Mouse (Mus musculus) C2C12 (cell line): ENCODE data around the gene Gm10100. TPM values are rescaled to one million over a fixed set of nuclear protein-coding genes. Genes with fewer than 3 reads are reported as not detected.
"Not testable (repeated sequence)": the region's sequence is repeated elsewhere in the genome, so short reads cannot be mapped to it uniquely, and the experiment has no call there.

ENCODE experiments used
- H3K27me3 ChIP-seq: one replicate; pipeline ENCODE4 v1.6.1; 2011; ENCODE audit not compliant: control insufficient read depth, insufficient read depth, insufficient read length
- H3K36me3 ChIP-seq: one replicate; pipeline ENCODE4 v1.6.1; 2011; ENCODE audit not compliant: control insufficient read depth, insufficient read depth
- H3K4me3 ChIP-seq: one replicate; pipeline ENCODE4 v1.5.1; 2011; ENCODE audit warnings: mild to moderate bottlenecking, control low read depth; ENCODE audit not compliant: poor library complexity, insufficient read depth, severe bottlenecking
- H3K79me2 ChIP-seq: one replicate; pipeline ENCODE4 v1.6.1; 2011; ENCODE audit not compliant: control insufficient read depth, insufficient read depth
- H3K79me3 ChIP-seq: one replicate; pipeline ENCODE4 v1.6.1; 2011; ENCODE audit warnings: low read depth, control low read depth
- H3ac ChIP-seq: one replicate; pipeline ENCODE3; 2011; ENCODE audit warnings: low read depth; ENCODE audit not compliant: control insufficient read depth, insufficient read length
- CEBPB ChIP-seq: IDR thresholded peaks from one replicate; pipeline ENCODE4 v1.6.1; 2011; ENCODE audit warnings: low read depth, mild to moderate bottlenecking, control low read depth, moderate library complexity
- CTCF ChIP-seq: IDR thresholded peaks from one replicate; pipeline ENCODE4 v1.5.1; 2011; ENCODE audit not compliant: control insufficient read depth, insufficient read depth, insufficient read length
- FOSL1 ChIP-seq: IDR thresholded peaks from one replicate; pipeline ENCODE4 v1.8.0; 2011; ENCODE audit warnings: mild to moderate bottlenecking, low read length; ENCODE audit not compliant: poor library complexity, insufficient read depth, severe bottlenecking
- MAX ChIP-seq: IDR thresholded peaks from one replicate; pipeline ENCODE4 v1.6.1; 2011; ENCODE audit warnings: mild to moderate bottlenecking, control low read depth
- MYOD1 ChIP-seq: IDR thresholded peaks from one replicate; pipeline ENCODE4 v1.6.1; 2011; ENCODE audit warnings: low read depth; ENCODE audit not compliant: control insufficient read depth, insufficient read length
- MYOG ChIP-seq: IDR thresholded peaks from one replicate; pipeline ENCODE4 v1.6.1; 2011; ENCODE audit not compliant: control insufficient read depth, insufficient read length; ENCODE audit errors: extremely low read depth
- USF1 ChIP-seq: IDR thresholded peaks from one replicate; pipeline ENCODE4 v1.6.1; 2011; ENCODE audit warnings: low read depth, mild to moderate bottlenecking, control low read depth, moderate library complexity
- polyA plus RNA-seq: library from polyadenylated mRNA; unstranded; fragments of >200 nt; fragmentation: generic; extraction: Trizol; gene quantifications from one replicate; pipeline ENCODE4 v1.2.1, GENCODE M21; 2012; ENCODE audit warnings: missing spikeins

Gene Gm10100
- polyA plus RNA-seq, 1 experiment, result not detected

GRCm38 (mm10) chr10:77715507-77715906 is 10.8 kb upstream of the Gm10100 start, which contains the start of gene Gm10142:
Gene Gm10142 (plus strand): TSS chr10:77715807.
- H3K4me3 ChIP-seq, result no peak within 1 kb of the TSS
- H3K79me2 ChIP-seq, result no peaks in the 10 kb centered on the region
- no peak within 1 kb of the TSS for H3ac ChIP-seq
- no peaks in the 10 kb centered on the region for H3K79me3 ChIP-seq
- peaks cover 2% of the 10 kb centered on the region for H3K27me3 ChIP-seq
- TF ChIP-seq CTCF, result no peak
- TF ChIP-seq MYOG, result no peak
- TF ChIP-seq USF1, result no peak
- TF ChIP-seq MYOD1, result no peak
- TF ChIP-seq MAX, result no peak
- no peak for TF ChIP-seq CEBPB
- no peak for TF ChIP-seq FOSL1
- H3K36me3 ChIP-seq, result no peaks in the 10 kb centered on the region

- H3K36me3 ChIP-seq, H3K79me2 ChIP-seq, H3K27me3 ChIP-seq, H3ac ChIP-seq, H3K4me3 ChIP-seq, H3K79me3 ChIP-seq: not testable (repeated sequence)
Observed at GRCm38 (mm10) chr10:77720299-77720698, 6.0 kb upstream of the Gm10100 start, which contains the start of gene Krtap12-1. Gene Krtap12-1 (plus strand): TSS chr10:77720599.

- Histone ChIP-seq H3K79me2 (no peaks in the 10 kb centered on the region), H3ac (no peak overlapping the region), H3K36me3 (no peaks in the 10 kb centered on the region), H3K27me3 (peaks cover 28% of the 10 kb centered on the region), H3K79me3 (no peaks in the 10 kb centered on the region), H3K4me3 (no peak overlapping the region)
- TF ChIP-seq FOSL1, result no peak
- TF ChIP-seq MYOG, result no peak
- no peak for TF ChIP-seq CEBPB
- no peak for TF ChIP-seq CTCF
- TF ChIP-seq USF1, result no peak
- no peak for TF ChIP-seq MAX
- TF ChIP-seq MYOD1, result no peak
Observed at GRCm38 (mm10) chr10:77724855-77725254, 1.4 kb upstream of the Gm10100 start.

GRCm38 (mm10) chr10:77728280-77728679 is 2.0 kb downstream of the Gm10100 start:
- Histone ChIP-seq H3K27me3 (peaks cover 34% of the 10 kb centered on the region), H3K79me2 (no peaks in the 10 kb centered on the region), H3K4me3 (no peak overlapping the region), H3K79me3 (no peaks in the 10 kb centered on the region), H3ac (no peak overlapping the region), H3K36me3 (no peaks in the 10 kb centered on the region)
- no peak for TF ChIP-seq CTCF
- no peak for TF ChIP-seq USF1
- TF ChIP-seq MYOD1, result no peak
- TF ChIP-seq FOSL1, result no peak
- no peak for TF ChIP-seq CEBPB
- TF ChIP-seq MAX, result no peak
- no peak for TF ChIP-seq MYOG

DNA sequence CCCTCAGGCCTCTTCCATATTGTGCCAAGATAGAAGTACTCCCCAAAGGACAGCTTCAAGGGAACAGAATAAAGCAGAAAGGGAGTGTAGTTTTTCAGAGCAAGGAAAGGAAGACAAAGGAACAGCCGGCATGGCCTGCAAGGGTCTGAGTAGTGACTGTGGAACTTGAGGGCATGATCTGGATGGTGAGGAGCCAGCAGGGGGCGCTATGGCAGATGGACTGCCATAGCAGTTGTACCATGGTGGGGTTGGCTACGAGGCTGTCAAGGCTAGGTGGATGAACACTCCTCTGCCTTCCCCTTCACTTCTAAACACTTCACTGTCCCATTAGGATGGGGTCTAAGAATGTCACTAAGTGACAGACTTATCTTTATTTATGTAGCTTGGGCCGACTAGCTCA is 3.0 kb downstream of the Gm10100 start:
- H3ac ChIP-seq, result no peak overlapping the region
- no peaks in the 10 kb centered on the region for H3K79me2 ChIP-seq
- H3K36me3 ChIP-seq, result no peaks in the 10 kb centered on the region
- no peak overlapping the region for H3K4me3 ChIP-seq
- H3K79me3 ChIP-seq, result no peaks in the 10 kb centered on the region
- TF ChIP-seq USF1 (no peak), CEBPB (no peak), CTCF (no peak), MYOD1 (no peak), MYOG (no peak), FOSL1 (no peak), MAX (no peak)
- H3K27me3 ChIP-seq, result peaks cover 28% of the 10 kb centered on the region

DNA sequence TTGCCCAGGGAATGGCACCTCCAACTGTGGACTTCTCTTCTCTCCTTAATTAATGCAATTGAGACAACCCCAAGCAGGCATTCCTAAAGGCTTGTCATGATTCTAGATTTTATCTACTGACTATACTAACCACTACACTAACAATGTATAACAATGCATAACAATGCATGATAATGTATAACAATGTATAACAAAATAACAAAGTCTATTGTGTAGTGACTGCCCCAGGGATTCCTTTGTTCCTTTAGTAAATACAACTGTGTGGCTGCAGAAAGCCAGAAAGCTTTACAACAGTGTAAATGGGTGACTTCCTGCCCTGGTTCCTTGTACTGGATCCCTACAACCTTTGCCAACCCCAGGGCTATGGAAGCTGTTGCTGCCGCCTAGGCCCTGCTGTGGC is 9.6 kb downstream of the Gm10100 start:
- no peak overlapping the region for H3ac ChIP-seq
- no peaks in the 10 kb centered on the region for H3K36me3 ChIP-seq
- H3K79me3 ChIP-seq, result no peaks in the 10 kb centered on the region
- H3K79me2 ChIP-seq, result no peaks in the 10 kb centered on the region
- peaks cover 9% of the 10 kb centered on the region for H3K27me3 ChIP-seq
- TF ChIP-seq USF1 (no peak), CTCF (no peak), MAX (no peak), MYOD1 (no peak), MYOG (no peak), CEBPB (no peak), FOSL1 (no peak)
- no peak overlapping the region for H3K4me3 ChIP-seq
